Mouse (Mus musculus) stomach, embryonic 16.5 days (tissue): ENCODE measurements at regions not wholly inside any gene's neighbourhood (a gene's known extent, or its start where the extent isn't known, plus 50 kb on each side); places are given as distances from the start of the nearest gene placed in this dataset.
A peak's percentile ranks its signal among the peaks of the same experiment; 100 is the strongest.

Source experiments
- ATAC-seq: fragments of 200-750 bp; cut with Nextera tagmentation; 2 replicates; pipeline ENCODE4 v1.8.0; 2017; ENCODE audit warnings: moderate number of reproducible peaks, moderate TSS enrichment; ENCODE audit not compliant: insufficient read depth, low FRiP score
- H3K27ac ChIP-seq: fragments of 300-500 bp; sonication (generic); 2 replicates; pipeline ENCODE4 v1.5.1; 2014; ENCODE audit warnings: low read length
- H3K27me3 ChIP-seq: fragments of 300-500 bp; sonication (generic); 2 replicates; pipeline ENCODE4 v1.6.1; 2014; ENCODE audit warnings: low read length, control low read depth, mixed read lengths; ENCODE audit not compliant: control insufficient read depth, insufficient read depth
- H3K36me3 ChIP-seq: fragments of 300-500 bp; sonication (generic); 2 replicates; pipeline ENCODE4 v1.6.1; 2014; ENCODE audit warnings: low read length; ENCODE audit not compliant: control insufficient read depth, insufficient read depth
- H3K4me1 ChIP-seq: fragments of 300-500 bp; sonication (generic); 2 replicates; pipeline ENCODE4 v1.6.1; 2014; ENCODE audit warnings: low read length, control low read depth, mixed read lengths; ENCODE audit not compliant: control insufficient read depth, insufficient read depth
- H3K4me2 ChIP-seq: fragments of 300-500 bp; sonication (generic); 2 replicates; pipeline ENCODE4 v1.6.1; 2014; ENCODE audit warnings: low read depth, low read length, mixed read lengths
- H3K4me3 ChIP-seq: fragments of 300-500 bp; sonication (generic); replicated peaks from 2 replicates; pipeline ENCODE4 v1.5.1; 2014; ENCODE audit warnings: mild to moderate bottlenecking, low read length
- H3K9ac ChIP-seq: fragments of 300-500 bp; sonication (generic); 2 replicates; pipeline ENCODE4 v1.6.1; 2014; ENCODE audit warnings: low read length
- H3K9me3 ChIP-seq: fragments of 300-500 bp; sonication (generic); replicated peaks from 2 replicates; pipeline ENCODE4 v1.6.1; 2016; ENCODE audit warnings: low read length, control low read depth; ENCODE audit not compliant: control insufficient read depth
- WGBS: fragments of 180-500 bp; shearing (Covaris S2); extraction: QIAGEN DNeasy Blood & Tissue Kit; methylation state at CpG from one replicate; pipeline ENCODE4 v1.1.7; 2014; 5-methylcytosine and 5-hydroxymethylcytosine counted together

DNA sequence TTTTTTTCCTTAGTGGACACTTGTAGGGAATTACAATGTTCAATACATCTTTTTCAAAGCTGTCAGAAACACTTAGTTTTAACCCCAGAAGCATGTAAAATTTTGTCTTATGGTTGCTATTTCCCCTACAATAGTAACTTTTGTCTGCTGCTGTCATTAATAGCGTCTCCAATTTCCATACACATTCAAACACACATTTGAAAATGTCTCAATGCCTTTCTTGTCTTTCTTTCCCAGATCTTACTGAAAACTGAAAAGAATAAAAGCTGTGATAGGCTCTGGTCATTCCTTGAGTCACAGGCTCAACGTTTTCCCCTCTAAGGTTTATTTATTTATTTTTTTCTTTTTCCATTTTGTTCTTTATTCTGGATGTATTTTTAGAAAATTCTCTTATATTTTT lies 444.3 kb downstream of the Cenpc1 start:
- Histone ChIP-seq H3K4me3 (no peak overlapping the region), H3K27ac (no peak overlapping the region), H3K4me1 (no peaks in the 10 kb centered on the region), H3K9me3 (no peaks in the 10 kb centered on the region), H3K9ac (no peak overlapping the region), H3K4me2 (no peak overlapping the region), H3K27me3 (no peaks in the 10 kb centered on the region), H3K36me3 (no peaks in the 10 kb centered on the region)
- WGBS, result 72% methylated on average over 2 of the region's 2 CpGs
- no peak for ATAC-seq

DNA sequence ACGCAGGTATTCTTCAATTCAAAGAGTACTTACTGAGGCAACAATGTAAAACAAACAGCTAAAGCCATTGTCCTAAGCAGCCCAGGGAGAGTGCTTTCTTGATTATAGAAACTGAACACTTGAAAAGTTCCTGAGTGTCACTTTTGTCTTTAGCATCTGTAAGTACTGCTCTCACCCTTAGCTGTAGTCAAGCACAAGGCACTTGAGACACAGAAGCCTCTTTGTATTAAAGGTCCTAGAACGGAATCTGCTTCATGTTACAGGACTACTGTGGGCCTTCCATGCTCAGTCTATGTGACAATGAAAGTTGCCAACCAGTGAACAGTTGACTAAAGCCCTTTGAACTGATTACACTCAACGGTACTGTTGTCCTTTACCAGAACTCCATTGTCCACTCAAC lies 450.6 kb downstream of the Cenpc1 start:
- no peaks in the 10 kb centered on the region for H3K27me3 ChIP-seq
- no peak overlapping the region for H3K9ac ChIP-seq
- no peak overlapping the region for H3K27ac ChIP-seq
- 75% methylated on average over 3 of the region's 3 CpGs for WGBS
- no peaks in the 10 kb centered on the region for H3K4me1 ChIP-seq
- no peaks in the 10 kb centered on the region for H3K36me3 ChIP-seq
- H3K4me2 ChIP-seq, result no peak overlapping the region
- H3K4me3 ChIP-seq, result no peak overlapping the region
- ATAC-seq, result no peak
- H3K9me3 ChIP-seq, result no peaks in the 10 kb centered on the region

DNA sequence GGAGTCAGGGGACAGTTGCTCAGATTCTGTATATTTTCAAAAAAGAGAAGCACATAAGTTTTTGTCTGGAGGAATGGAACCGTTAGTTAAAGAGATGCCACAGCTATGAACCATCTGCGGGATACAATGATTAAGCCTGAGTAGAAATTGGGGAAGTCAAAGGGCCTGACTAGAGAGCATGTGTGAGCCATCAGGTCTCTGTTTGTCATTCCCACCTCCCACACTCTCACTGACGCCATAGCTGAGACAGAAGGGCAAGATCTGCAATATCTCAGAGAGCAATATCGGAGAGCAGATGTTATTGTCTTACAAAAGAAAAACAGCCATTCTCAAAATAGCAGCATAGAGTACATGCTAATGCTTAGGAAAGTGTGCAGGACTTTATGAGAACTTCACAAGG lies 452.8 kb downstream of the Cenpc1 start:
- ATAC-seq, result peak; percentile 37; the same call in 1 of the 2 replicates
- Histone ChIP-seq H3K4me3 (no peak overlapping the region), H3K4me2 (no peak overlapping the region), H3K9ac (no peak overlapping the region), H3K27ac (no peak overlapping the region), H3K4me1 (no peaks in the 10 kb centered on the region), H3K9me3 (no peaks in the 10 kb centered on the region), H3K27me3 (no peaks in the 10 kb centered on the region), H3K36me3 (no peaks in the 10 kb centered on the region)
- WGBS, result 44% methylated on average over 4 of the region's 4 CpGs

DNA sequence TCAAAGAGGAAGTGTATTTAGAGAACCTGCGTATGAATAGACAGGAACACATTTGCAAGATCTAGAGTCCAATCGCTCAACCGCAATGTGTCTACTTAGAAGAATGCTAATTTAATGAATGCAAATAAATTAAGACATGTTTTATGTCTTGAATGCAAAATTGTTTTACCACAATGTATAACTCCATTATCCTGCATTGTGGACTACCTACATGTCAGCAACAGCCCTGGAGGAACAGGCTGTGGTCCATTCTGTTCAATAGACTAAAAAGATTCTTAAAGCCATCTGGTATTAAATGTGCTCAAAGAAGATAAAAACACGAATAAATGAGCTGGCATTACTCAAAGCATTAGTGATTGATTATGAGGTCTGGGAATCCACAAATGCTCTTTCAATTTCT lies 456.3 kb downstream of the Cenpc1 start:
- no peaks in the 10 kb centered on the region for H3K36me3 ChIP-seq
- no peak for ATAC-seq
- no peak overlapping the region for H3K27ac ChIP-seq
- H3K9me3 ChIP-seq, result no peaks in the 10 kb centered on the region
- no peak overlapping the region for H3K9ac ChIP-seq
- no peaks in the 10 kb centered on the region for H3K27me3 ChIP-seq
- 72% methylated on average over 4 of the region's 4 CpGs for WGBS
- H3K4me3 ChIP-seq, result no peak overlapping the region
- no peak overlapping the region for H3K4me2 ChIP-seq
- H3K4me1 ChIP-seq, result no peaks in the 10 kb centered on the region

DNA sequence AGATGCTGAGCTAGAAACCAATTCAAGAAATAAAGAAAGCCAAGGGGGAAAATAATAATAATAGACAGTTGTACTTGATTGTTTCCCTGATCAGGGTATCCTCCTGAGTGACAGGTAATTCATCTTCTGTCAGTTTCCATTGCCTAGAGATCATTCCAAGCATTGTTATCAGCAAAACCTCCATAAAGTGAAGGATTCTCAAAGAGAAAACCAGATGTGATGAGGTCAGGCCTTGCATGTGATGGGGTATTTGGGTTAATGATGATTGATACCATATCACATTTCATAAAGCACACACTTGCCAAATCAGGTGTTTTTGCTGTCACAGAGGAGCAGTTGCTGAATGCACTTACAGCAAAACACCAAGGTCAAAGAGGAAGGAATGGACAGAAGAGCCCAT lies 467.2 kb downstream of the Cenpc1 start:
- Histone ChIP-seq H3K36me3 (no peaks in the 10 kb centered on the region), H3K27me3 (no peaks in the 10 kb centered on the region), H3K27ac (no peak overlapping the region), H3K4me2 (no peak overlapping the region), H3K9me3 (no peaks in the 10 kb centered on the region), H3K9ac (no peak overlapping the region), H3K4me3 (no peak overlapping the region), H3K4me1 (no peaks in the 10 kb centered on the region)
- ATAC-seq, result no peak

DNA sequence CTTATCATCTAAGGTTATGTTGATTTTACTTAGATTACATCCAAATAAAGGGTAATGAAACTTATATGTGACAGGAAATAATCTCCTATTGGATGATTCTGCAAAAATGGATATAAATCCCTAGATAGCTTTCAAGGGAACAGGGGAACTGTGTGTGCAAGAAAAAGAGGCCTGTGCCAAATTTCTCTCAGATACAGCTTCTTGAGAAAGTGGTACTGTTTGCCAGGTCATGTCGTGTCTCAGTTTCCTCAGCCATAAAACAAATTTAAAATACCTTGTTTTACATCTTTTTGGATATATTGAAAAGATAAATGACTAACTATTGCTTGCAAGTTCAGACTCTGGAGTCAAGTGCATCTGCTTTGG lies 470.3 kb downstream of the Cenpc1 start:
- Histone ChIP-seq H3K4me2 (no peak overlapping the region), H3K4me1 (no peaks in the 10 kb centered on the region)
- no peak for ATAC-seq

DNA sequence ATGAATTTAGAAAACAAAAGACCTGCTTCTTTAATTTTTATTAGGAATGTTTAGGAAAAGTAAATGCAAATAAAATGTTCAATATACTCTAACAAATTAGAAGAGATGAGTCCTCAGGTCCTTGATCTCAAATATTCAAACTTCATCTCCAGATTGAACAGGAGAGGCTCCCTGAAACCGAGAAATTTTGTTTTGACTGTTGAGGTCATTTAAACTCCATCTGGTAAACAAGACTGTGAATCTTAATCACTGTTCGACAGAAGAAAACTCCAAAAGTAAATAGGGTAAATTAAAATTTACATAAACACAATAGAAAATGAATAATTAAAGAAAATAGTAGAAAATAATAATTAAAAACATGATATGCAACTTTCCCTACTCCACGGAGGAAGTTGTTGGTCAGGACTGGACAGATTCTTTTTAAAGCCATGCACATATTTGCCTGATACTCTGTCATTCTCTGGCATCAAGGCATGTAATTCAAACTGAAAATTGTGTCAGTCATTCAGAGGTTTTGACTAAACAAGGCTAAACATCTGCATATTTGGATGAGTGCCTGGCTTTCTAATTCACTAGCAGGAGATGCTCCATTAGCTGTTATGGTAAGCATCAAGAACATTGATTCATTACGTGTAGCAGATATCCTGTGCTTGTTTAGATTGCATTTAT lies 470.8 kb downstream of the Cenpc1 start:
- H3K9ac ChIP-seq, result no peak overlapping the region
- H3K27ac ChIP-seq, result no peak overlapping the region
- H3K27me3 ChIP-seq, result no peaks in the 10 kb centered on the region
- no peak overlapping the region for H3K4me3 ChIP-seq
- H3K9me3 ChIP-seq, result no peaks in the 10 kb centered on the region
- H3K4me1 ChIP-seq, result no peaks in the 10 kb centered on the region
- 65% methylated on average over 4 of the region's 4 CpGs for WGBS
- H3K36me3 ChIP-seq, result no peaks in the 10 kb centered on the region
- H3K4me2 ChIP-seq, result no peak overlapping the region
- ATAC-seq, result no peak

More for the DNA sequence above, 470.3 kb downstream of the Cenpc1 start:
- H3K27me3 ChIP-seq, result no peaks in the 10 kb centered on the region
- no peak overlapping the region for H3K4me3 ChIP-seq
- 47% methylated on average over 1 of the region's 1 CpGs for WGBS
- H3K36me3 ChIP-seq, result no peaks in the 10 kb centered on the region
- no peak overlapping the region for H3K27ac ChIP-seq
- H3K9ac ChIP-seq, result no peak overlapping the region
- no peaks in the 10 kb centered on the region for H3K9me3 ChIP-seq

DNA sequence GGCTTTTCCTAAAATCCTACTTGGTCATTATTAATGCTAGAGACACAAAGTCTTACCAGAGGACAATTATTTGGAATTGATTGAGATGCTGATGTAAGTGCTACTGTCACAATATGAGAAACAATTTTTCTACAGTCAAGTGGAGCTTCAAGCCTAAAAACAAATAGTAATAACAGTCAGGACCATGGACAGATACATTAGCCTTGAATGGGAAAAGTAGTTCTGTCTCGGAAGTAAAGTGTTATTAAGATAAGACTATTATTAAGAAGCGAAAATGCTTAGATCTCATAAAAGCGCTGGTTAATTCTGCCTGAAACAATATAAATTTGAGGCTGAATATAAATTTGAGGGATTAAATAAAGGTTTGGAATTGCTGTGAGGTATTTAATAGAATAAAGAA lies 473.1 kb downstream of the Cenpc1 start:
- Histone ChIP-seq H3K9me3 (no peaks in the 10 kb centered on the region), H3K36me3 (no peaks in the 10 kb centered on the region), H3K27me3 (no peaks in the 10 kb centered on the region), H3K4me1 (no peaks in the 10 kb centered on the region), H3K4me2 (no peak overlapping the region), H3K9ac (no peak overlapping the region), H3K27ac (no peak overlapping the region), H3K4me3 (no peak overlapping the region)
- WGBS, result 66% methylated on average over 3 of the region's 3 CpGs
- ATAC-seq, result no peak

DNA sequence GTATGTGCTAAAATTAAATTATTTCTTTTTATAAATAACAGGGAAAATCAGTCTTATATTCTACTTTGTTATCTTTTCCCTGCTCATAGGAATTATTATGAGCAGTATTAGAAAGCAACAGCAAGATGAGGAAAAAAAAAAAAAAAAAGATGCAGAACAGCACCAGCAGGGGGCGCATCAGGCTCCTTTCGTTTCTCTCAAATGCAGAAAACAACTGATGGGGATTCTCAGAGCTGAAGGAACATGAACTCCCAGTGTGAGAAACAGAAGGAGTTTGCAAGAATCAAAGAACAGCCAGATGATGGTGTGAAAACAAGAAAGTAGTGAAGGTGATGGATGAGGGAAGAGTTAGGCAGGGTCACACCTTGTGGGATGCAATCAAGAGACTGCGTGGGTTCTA lies 478.7 kb downstream of the Cenpc1 start:
- H3K4me2 ChIP-seq, result no peak overlapping the region
- no peak overlapping the region for H3K9ac ChIP-seq
- no peaks in the 10 kb centered on the region for H3K4me1 ChIP-seq
- no peak overlapping the region for H3K27ac ChIP-seq
- no peaks in the 10 kb centered on the region for H3K27me3 ChIP-seq
- ATAC-seq, result no peak
- 24% methylated on average over 3 of the region's 3 CpGs for WGBS
- no peaks in the 10 kb centered on the region for H3K36me3 ChIP-seq
- H3K4me3 ChIP-seq, result no peak overlapping the region
- no peaks in the 10 kb centered on the region for H3K9me3 ChIP-seq

DNA sequence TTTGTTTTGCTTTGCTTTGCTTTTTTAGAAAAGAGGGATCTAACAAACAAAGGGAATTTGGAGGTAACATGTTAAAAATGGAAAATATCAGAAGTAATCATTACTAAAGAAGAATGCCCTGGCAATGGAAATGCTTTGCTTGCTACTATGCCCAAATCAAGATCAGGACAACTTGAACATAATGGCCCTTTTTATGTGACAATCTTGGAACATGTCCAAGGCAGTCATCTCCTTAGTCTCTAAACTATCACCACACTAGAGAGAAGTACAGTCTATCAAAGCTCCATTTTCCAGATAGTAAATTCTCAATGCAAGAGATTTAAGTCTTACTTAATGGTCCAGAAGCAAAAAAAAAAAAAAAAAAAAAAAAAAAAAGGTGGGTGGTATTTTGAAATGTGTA lies 492.9 kb downstream of the Cenpc1 start:
- Histone ChIP-seq H3K4me3 (no peak overlapping the region), H3K27me3 (no peaks in the 10 kb centered on the region), H3K9ac (no peak overlapping the region), H3K4me1 (no peaks in the 10 kb centered on the region), H3K36me3 (no peaks in the 10 kb centered on the region), H3K27ac (no peak overlapping the region), H3K4me2 (no peak overlapping the region), H3K9me3 (no peaks in the 10 kb centered on the region)
- no peak for ATAC-seq
